Mouse (Mus musculus) bone marrow, adult 2 months (tissue): Measurements from ENCODE around the gene Ccdc40. TPM values are rescaled to one million over a fixed set of nuclear protein-coding genes. Genes with fewer than 3 reads are reported as not detected.

ENCODE experiments used
- H3K27ac ChIP-seq: fragments of 200-500 bp; 2 replicates; pipeline ENCODE4 v1.5.1; 2012; ENCODE audit warnings: low read depth, mild to moderate bottlenecking, control low read depth, inconsistent platforms, low read length; ENCODE audit not compliant: control insufficient read depth, poor library complexity, insufficient read depth
- H3K4me1 ChIP-seq: fragments of 200-500 bp; 2 replicates; pipeline ENCODE4 v1.6.1; 2011; ENCODE audit warnings: low read length; ENCODE audit not compliant: control insufficient read depth, insufficient read depth
- H3K4me3 ChIP-seq: fragments of 200-500 bp; replicated peaks from 2 replicates; pipeline ENCODE3; 2011; ENCODE audit warnings: mild to moderate bottlenecking, low read depth, low read length, control low read depth; ENCODE audit not compliant: control insufficient read depth
- CTCF ChIP-seq: fragments of 200-500 bp; IDR thresholded peaks from 2 replicates; pipeline ENCODE4 v1.5.1; 2011; ENCODE audit warnings: low read length, control low read depth; ENCODE audit not compliant: control insufficient read depth, insufficient read depth
- POLR2A ChIP-seq: fragments of 200-500 bp; IDR thresholded peaks from 2 replicates; pipeline ENCODE4 v1.6.1; 2011; ENCODE audit warnings: low read depth, mild to moderate bottlenecking, control low read depth, low read length, borderline replicate concordance; ENCODE audit not compliant: control insufficient read depth
- WGBS: fragments of 180-500 bp; shearing (Covaris S2); methylation state at CpG from one replicate; pipeline ENCODE4 v1.1.7; 2018; 5-methylcytosine and 5-hydroxymethylcytosine counted together
- polyA plus RNA-seq: library from polyadenylated mRNA; stranded (reverse); fragments of >200 nt; gene quantifications from 2 replicates; pipeline ENCODE4 v1.2.4, GENCODE M21; 2011; ENCODE audit warnings: low replicate concordance; ENCODE audit not compliant: missing spikeins, insufficient read depth, insufficient read length

The Ccdc40 gene
- polyA plus RNA-seq, 1 experiment = 0.90 TPM

DNA sequence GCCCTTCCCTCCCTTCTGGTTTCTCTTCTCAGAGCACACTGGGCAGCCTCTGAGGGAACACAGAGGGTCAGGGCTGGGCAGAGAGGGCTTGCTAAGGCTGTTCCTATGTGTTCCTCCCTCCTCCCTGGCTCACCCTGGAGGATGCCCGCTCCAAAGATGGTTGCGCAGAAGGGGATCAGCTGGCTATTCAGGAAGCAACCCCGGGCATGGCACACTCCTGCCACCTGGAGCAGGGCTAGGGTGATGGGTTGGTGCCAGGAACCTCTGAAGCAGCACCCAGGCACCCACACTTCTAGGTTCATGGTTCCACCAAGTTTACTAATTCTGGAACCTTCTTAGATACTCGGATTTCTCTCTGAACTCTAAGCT, 29.2 kb upstream of the Ccdc40 start:
- no peaks in the 10 kb centered on the region for H3K4me1 ChIP-seq
- TF ChIP-seq POLR2A (no peak), CTCF (no peak)
- no peak overlapping the region for H3K4me3 ChIP-seq
- no peak overlapping the region for H3K27ac ChIP-seq
- 65% methylated on average over 4 of the region's 4 CpGs for WGBS

DNA sequence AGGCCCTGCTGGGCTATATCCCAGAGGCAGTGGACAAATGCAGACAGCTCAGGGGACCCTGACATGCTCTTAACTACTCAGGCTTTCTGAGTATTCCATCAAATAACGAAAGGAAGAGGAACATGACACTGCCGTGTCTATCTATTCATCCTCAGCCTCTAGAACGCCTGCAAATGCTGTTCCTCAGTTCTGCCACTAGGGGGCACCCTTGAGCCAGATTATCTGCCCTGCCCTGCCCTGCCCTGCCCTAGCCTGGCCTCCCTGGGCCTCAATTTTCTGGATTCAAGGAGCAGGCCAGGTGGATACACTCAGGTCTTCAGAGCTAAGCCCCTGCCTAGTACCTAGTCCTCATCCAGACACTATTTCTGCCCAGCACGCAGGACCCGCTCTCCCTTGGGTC, 24.9 kb upstream of the Ccdc40 start:
- TF ChIP-seq CTCF (peak; percentile 79), POLR2A (no peak)
- 49% methylated on average over 5 of the region's 5 CpGs for WGBS
- Histone ChIP-seq H3K4me1 (no peaks in the 10 kb centered on the region), H3K27ac (no peak overlapping the region), H3K4me3 (no peak overlapping the region)

- H3K27ac ChIP-seq = no peak overlapping the region
- H3K4me1 ChIP-seq = no peaks in the 10 kb centered on the region
- TF ChIP-seq POLR2A (no peak), CTCF (peak; percentile 47; the same call in 1 of the 2 replicates)
- WGBS = 84% methylated on average over 10 of the region's 10 CpGs
- H3K4me3 ChIP-seq = no peak overlapping the region
These were observed 22.6 kb upstream of the Ccdc40 start for GRCm38 (mm10) chr11:119205738-119206137.

- TF ChIP-seq POLR2A (no peak), CTCF (peak; percentile 91)
- no peaks in the 10 kb centered on the region for H3K4me1 ChIP-seq
- H3K27ac ChIP-seq = no peak overlapping the region
- WGBS = 36% methylated on average over 5 of the region's 5 CpGs
- no peak overlapping the region for H3K4me3 ChIP-seq
These were observed 21.8 kb upstream of the Ccdc40 start for GRCm38 (mm10) chr11:119206562-119206961.

DNA sequence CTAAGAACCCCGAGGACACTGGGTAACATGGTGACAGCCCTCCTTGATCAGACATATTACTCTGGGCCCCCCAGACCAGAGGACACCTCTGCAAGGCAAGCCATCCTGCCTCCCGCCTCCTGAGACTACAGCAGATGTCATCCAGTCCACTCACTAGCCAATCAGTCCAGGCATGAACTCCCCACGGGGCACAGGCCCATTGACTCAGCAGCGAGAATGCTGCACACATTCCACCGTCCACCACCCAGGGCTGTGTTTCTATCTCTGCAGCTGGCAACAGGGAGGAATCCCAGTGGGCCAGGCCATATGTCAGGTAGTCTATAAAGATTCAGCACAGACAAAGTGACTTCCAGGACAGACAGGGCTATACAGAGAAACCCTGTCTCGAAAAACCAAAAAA, 20.4 kb upstream of the Ccdc40 start:
- Histone ChIP-seq H3K4me3 (no peak overlapping the region), H3K27ac (no peak overlapping the region; the same call in 1 of the 2 replicates), H3K4me1 (no peaks in the 10 kb centered on the region)
- TF ChIP-seq CTCF (no peak), POLR2A (no peak)
- WGBS = 78% methylated on average over 6 of the region's 6 CpGs

GRCm38 (mm10) chr11:119208870-119209370, 19.5 kb upstream of the Ccdc40 start:
- Histone ChIP-seq H3K27ac (no peak overlapping the region), H3K4me1 (no peaks in the 10 kb centered on the region), H3K4me3 (no peak overlapping the region)
- WGBS = 93% methylated on average over 20 of the region's 20 CpGs
- TF ChIP-seq POLR2A (peak; percentile 15; the same call in 1 of the 2 replicates), CTCF (no peak)

DNA sequence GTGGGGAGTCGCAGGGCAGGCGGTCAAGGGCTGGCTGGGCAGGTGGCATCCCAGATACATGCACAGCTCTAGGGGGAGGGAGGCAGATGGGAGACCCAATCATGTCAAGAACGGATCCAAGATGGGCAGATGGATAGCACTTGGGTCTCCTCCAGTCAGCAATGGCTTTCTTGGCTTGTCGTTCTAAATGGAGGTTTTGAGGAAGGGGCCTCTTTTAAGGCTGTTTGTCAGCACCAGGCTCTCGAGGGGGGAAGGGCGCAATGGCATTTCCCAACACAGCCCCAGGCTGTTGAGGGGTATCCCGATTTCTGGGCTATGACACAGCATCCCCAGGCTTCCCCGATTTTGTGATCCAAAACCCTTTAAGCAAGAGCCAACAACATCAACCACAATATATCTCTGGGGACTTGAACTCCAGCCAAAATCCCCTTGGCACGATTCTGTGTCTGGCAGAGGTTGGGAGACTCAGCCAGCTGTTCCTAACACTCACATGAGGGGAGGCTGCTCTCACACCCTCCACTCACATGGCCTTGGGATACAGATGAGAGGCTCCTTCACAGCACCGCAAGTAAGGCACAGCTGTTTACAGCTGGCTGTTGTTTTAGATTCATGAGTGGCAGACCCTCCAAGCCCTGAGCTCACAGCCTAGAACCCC, 18.9 kb upstream of the Ccdc40 start:
- WGBS = 76% methylated on average over 10 of the region's 10 CpGs
- no peak overlapping the region for H3K4me3 ChIP-seq

DNA sequence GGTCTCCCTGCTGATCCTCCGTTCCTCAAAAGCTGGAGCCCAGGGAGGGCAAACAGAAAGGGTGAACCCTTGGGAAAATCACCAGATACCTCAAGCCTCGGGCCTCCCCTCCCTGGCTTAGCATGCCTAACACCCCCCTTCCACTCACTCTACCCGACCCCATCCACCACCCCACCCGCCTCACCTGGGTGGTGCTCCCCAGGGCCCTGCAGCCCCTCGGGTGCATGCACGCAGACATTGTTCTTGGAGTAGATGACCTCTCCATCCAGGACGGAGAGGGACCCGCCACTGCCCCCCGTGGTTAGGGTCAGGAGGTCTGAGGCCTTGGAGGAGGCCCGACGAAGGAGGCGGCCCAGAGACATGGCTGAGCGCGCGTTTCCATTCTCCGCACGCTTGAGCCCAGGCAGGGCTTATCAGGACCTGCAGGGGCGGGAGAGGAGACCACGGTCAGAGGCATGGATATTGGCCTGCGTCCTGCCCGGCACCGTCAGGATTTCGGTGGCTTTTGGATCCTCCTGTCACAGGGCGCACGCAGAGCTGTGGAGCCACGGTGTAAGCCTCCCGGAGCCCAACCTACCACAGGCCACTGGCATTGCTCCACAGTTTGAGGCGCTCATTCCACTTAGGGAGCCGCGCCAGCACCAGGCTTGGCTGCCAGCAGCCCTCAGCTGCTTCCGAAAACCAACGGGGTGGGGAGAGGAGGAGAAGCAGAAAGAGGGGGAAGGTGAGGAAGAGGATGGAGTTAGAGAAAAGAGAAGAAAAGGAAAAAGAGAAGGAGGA, 17.9 kb upstream of the Ccdc40 start:
- Histone ChIP-seq H3K4me3 (no peak overlapping the region), H3K27ac (no peak overlapping the region), H3K4me1 (no peaks in the 10 kb centered on the region)
- TF ChIP-seq POLR2A = no peak
- no peak for TF ChIP-seq CTCF
- 87% methylated on average over 32 of the region's 32 CpGs for WGBS

More for the DNA sequence above, 18.9 kb upstream of the Ccdc40 start:
- no peak for TF ChIP-seq POLR2A
- TF ChIP-seq CTCF = no peak
- Histone ChIP-seq H3K27ac (no peak overlapping the region), H3K4me1 (no peaks in the 10 kb centered on the region)
